8 mouse cellular contexts compared by ENCODE assay signal in genomic region chr3:51728456-51728855, GRCm38 (mm10).
DNase-seq lines count a peak whose midpoint lies in the region; ATAC-seq and TF ChIP-seq lines count a peak whose summit lies in the region.
"Had no signal": no experiment of that assay in that cellular context is flagged by ENCODE, and none has a peak within 500 bp of the region (broad histone marks: within the 10 kb centered on the region; RNA-seq: fewer than 3 reads in every experiment).

No protein-coding gene starts in this region.

- no peaks in the 10 kb centered on the region for H3K9me3 ChIP-seq in stomach, embryonic 14.5 days (ENCODE audit: control insufficient read depth, low read depth, low read length)
- H3K9me3 ChIP-seq in stomach, postnatal 0 days (ENCODE audit: control insufficient read depth, low read length) = no peaks in the 10 kb centered on the region
- H3K9me3 ChIP-seq in intestine, postnatal 0 days (ENCODE audit: control insufficient read depth) = no peaks in the 10 kb centered on the region
- H3K9me3 ChIP-seq: limb, embryonic 15.5 days had no signal

- peaks cover 4% of the 10 kb centered on the region; the same call in 1 of the 2 replicates for H3K4me1 ChIP-seq in stomach, embryonic 14.5 days (ENCODE audit: control insufficient read depth, insufficient read depth, low read length)
- H3K4me1 ChIP-seq in stomach, postnatal 0 days (replicated peaks; ENCODE audit: control insufficient read depth, insufficient read depth) = 0 out of 2 replicates have a peak, but pooled peaks cover 2% of the 10 kb centered on the region
- no peaks in the 10 kb centered on the region for H3K4me1 ChIP-seq in intestine, postnatal 0 days (replicated peaks; ENCODE audit: control insufficient read depth, insufficient read depth, low read length)

- TF ChIP-seq CTCF in stomach, postnatal 0 days (IDR thresholded peaks at IDR 0.05; ENCODE audit: low read depth) = no peak
- no peak for TF ChIP-seq CTCF in intestine, postnatal 0 days (IDR thresholded peaks at IDR 0.05; ENCODE audit: low read depth)

- WGBS in stomach, embryonic 14.5 days = 60% methylated on average over 12 of the region's 12 CpGs
- WGBS in stomach, postnatal 0 days = 52% methylated on average over 12 of the region's 12 CpGs
- WGBS in intestine, postnatal 0 days = 40% methylated on average over 12 of the region's 12 CpGs

- peak; percentile 84; the same call in 1 of the 2 replicates for ATAC-seq in stomach, embryonic 14.5 days (ENCODE audit: insufficient number of reproducible peaks, insufficient read depth, low FRiP score, low read depth)
- ATAC-seq in stomach, postnatal 0 days (ENCODE audit: low FRiP score, low TSS enrichment) = no peak
- ATAC-seq in intestine, postnatal 0 days = no peak

- H3K9ac ChIP-seq in stomach, embryonic 14.5 days (replicated peaks; ENCODE audit: low read depth, low read length) = no peak overlapping the region
- no peak overlapping the region for H3K9ac ChIP-seq in stomach, postnatal 0 days (ENCODE audit: low read length)
- no peak overlapping the region for H3K9ac ChIP-seq in intestine, postnatal 0 days (ENCODE audit: low read depth, low read length)
- H3K9ac ChIP-seq: limb, embryonic 15.5 days had no signal

- no peak for TF ChIP-seq EP300 in stomach, postnatal 0 days (optimal IDR thresholded peaks at IDR 0.05)

- no peak overlapping the region for H3K4me2 ChIP-seq in stomach, embryonic 14.5 days (replicated peaks; ENCODE audit: low read depth, low read length)
- H3K4me2 ChIP-seq in stomach, postnatal 0 days (replicated peaks; ENCODE audit: low read depth) = no peak overlapping the region
- 0 out of 2 replicates have a peak overlapping the region, but pooled peaks have one; percentile 24 for H3K4me2 ChIP-seq in intestine, postnatal 0 days (replicated peaks; ENCODE audit: low read depth)
- H3K4me2 ChIP-seq: limb, embryonic 15.5 days had no signal

- no peak overlapping the region for H3K27ac ChIP-seq in stomach, embryonic 14.5 days (ENCODE audit: low read length)
- no peak overlapping the region for H3K27ac ChIP-seq in stomach, postnatal 0 days (replicated peaks)
- no peak overlapping the region for H3K27ac ChIP-seq in intestine, postnatal 0 days (ENCODE audit: low read depth, low read length)

- no peaks in the 10 kb centered on the region for H3K27me3 ChIP-seq in stomach, embryonic 14.5 days (ENCODE audit: control insufficient read depth, insufficient read depth, low read length)
- H3K27me3 ChIP-seq in stomach, postnatal 0 days (ENCODE audit: control insufficient read depth, insufficient read depth, low read length) = no peaks in the 10 kb centered on the region
- H3K27me3 ChIP-seq in intestine, postnatal 0 days (replicated peaks; ENCODE audit: control insufficient read depth, insufficient read depth, low read length) = no peaks in the 10 kb centered on the region
- H3K27me3 ChIP-seq: limb, embryonic 15.5 days had no signal

- no peak for DNase-seq in stomach, postnatal 0 days (ENCODE audit: low spot score)
- DNase-seq in heart, adult 9 months (ENCODE audit: low spot score in 2 of 2) = peak; percentile 12 to 44
- DNase-seq in adrenal gland, postnatal 14 days = no peak
- DNase-seq in gastrocnemius, postnatal 25 days = no peak
- no peak for DNase-seq in adipocyte (ENCODE audit: low spot score)

- H3K4me3 ChIP-seq in stomach, embryonic 14.5 days (ENCODE audit: low read depth, low read length) = no peak overlapping the region
- no peak overlapping the region for H3K4me3 ChIP-seq in stomach, postnatal 0 days (ENCODE audit: low read depth, low read length)
- H3K4me3 ChIP-seq in intestine, postnatal 0 days (ENCODE audit: low read depth, low read length) = no peak overlapping the region
- H3K4me3 ChIP-seq: limb, embryonic 15.5 days had no signal

- no peaks in the 10 kb centered on the region for H3K36me3 ChIP-seq in stomach, embryonic 14.5 days (ENCODE audit: control insufficient read depth, insufficient read depth, low read length)
- no peaks in the 10 kb centered on the region for H3K36me3 ChIP-seq in stomach, postnatal 0 days (ENCODE audit: control insufficient read depth, insufficient read depth, low read length)
- H3K36me3 ChIP-seq in intestine, postnatal 0 days (ENCODE audit: control insufficient read depth, insufficient read depth) = no peaks in the 10 kb centered on the region
- H3K36me3 ChIP-seq: limb, embryonic 15.5 days had no signal

Comparison
In these comparisons a context has a peak if more than half of its experiments do, and no peak if none do; other contexts are left out.
1. DNase-seq: peak in heart, adult 9 months (2 of 2); none in stomach, postnatal 0 days (single experiment), adrenal gland, postnatal 14 days (single experiment), gastrocnemius, postnatal 25 days (single experiment) and adipocyte (single experiment).